Mouse (Mus musculus) myocyte (in vitro differentiated cells): ENCODE results near the gene Slf1. TPM values are rescaled to one million over a fixed set of nuclear protein-coding genes. Genes with fewer than 3 reads are reported as not detected.
"Not testable (repeated sequence)": the region's sequence is repeated elsewhere in the genome, so short reads cannot be mapped to it uniquely, and the experiment has no call there.

ENCODE experiments used
- H3K27me3 ChIP-seq: one replicate; pipeline ENCODE4 v1.6.1; 2011; ENCODE audit not compliant: control insufficient read depth, insufficient read depth, insufficient read length
- H3K36me3 ChIP-seq: one replicate; pipeline ENCODE4 v1.6.1; 2011; ENCODE audit not compliant: control insufficient read depth, insufficient read depth
- H3K4me2 ChIP-seq: one replicate; pipeline ENCODE4 v1.6.1; 2011; ENCODE audit warnings: low read depth, control low read depth
- H3K4me3 ChIP-seq: one replicate; pipeline ENCODE4 v1.5.1; 2011; ENCODE audit warnings: mild to moderate bottlenecking, control low read depth, moderate library complexity
- H3K79me2 ChIP-seq: one replicate; pipeline ENCODE4 v1.6.1; 2011; ENCODE audit not compliant: control insufficient read depth, insufficient read depth
- H3ac ChIP-seq: one replicate; pipeline ENCODE4 v1.6.1; 2011; ENCODE audit not compliant: control insufficient read depth, insufficient read length
- CEBPB ChIP-seq: IDR thresholded peaks from 2 replicates; pipeline ENCODE4 v1.6.1; 2011; ENCODE audit warnings: mild to moderate bottlenecking, moderate library complexity; ENCODE audit not compliant: poor library complexity, insufficient read depth, severe bottlenecking
- E2F4 ChIP-seq: IDR thresholded peaks from one replicate; pipeline ENCODE4 v1.6.1; 2011; ENCODE audit warnings: mild to moderate bottlenecking, control low read depth, moderate library complexity; ENCODE audit not compliant: insufficient read depth
- MAX ChIP-seq: IDR thresholded peaks from one replicate; pipeline ENCODE4 v1.6.1; 2011; ENCODE audit warnings: low read depth, mild to moderate bottlenecking, control low read depth
- MYOD1 ChIP-seq, 3 experiments: IDR thresholded peaks; one replicate each; pipeline ENCODE4 v1.6.1; 2011; ENCODE audit warnings: control low read depth in 2 of 3, low read depth in 2 of 3, mild to moderate bottlenecking in 2 of 3, moderate library complexity in 1 of 3; ENCODE audit not compliant: insufficient read length in 2 of 3, control insufficient read depth in 1 of 3
- MYOG ChIP-seq, 3 experiments: IDR thresholded peaks; one replicate each; pipeline ENCODE4 v1.6.1; 2011; ENCODE audit warnings: control low read depth in 2 of 3, low read depth in 2 of 3, mild to moderate bottlenecking in 2 of 3; ENCODE audit not compliant: insufficient read length in 2 of 3, control insufficient read depth in 1 of 3, insufficient read depth in 1 of 3
- POLR2A ChIP-seq: IDR thresholded peaks from one replicate; pipeline ENCODE4 v1.6.1; 2011; ENCODE audit warnings: low read depth, mild to moderate bottlenecking, control low read depth, moderate library complexity; ENCODE audit not compliant: insufficient read length
- POLR2AphosphoS2 ChIP-seq: IDR thresholded peaks from one replicate; pipeline ENCODE4 v1.6.1; 2011; ENCODE audit warnings: low read depth, control low read depth; ENCODE audit not compliant: insufficient read length
- REST ChIP-seq: IDR thresholded peaks from one replicate; pipeline ENCODE4 v1.6.1; 2011; ENCODE audit warnings: mild to moderate bottlenecking, control low read depth, moderate library complexity; ENCODE audit not compliant: insufficient read depth, insufficient read length
- SRF ChIP-seq: IDR thresholded peaks from one replicate; pipeline ENCODE4 v1.6.1; 2011; ENCODE audit warnings: low read depth; ENCODE audit not compliant: control insufficient read depth, insufficient read length
- TCF12 ChIP-seq: IDR thresholded peaks from one replicate; pipeline ENCODE4 v1.6.1; 2011; ENCODE audit warnings: mild to moderate bottlenecking, control low read depth; ENCODE audit not compliant: poor library complexity, insufficient read depth, severe bottlenecking
- TCF3 ChIP-seq: IDR thresholded peaks from one replicate; pipeline ENCODE4 v1.6.1; 2011; ENCODE audit warnings: low read depth, control low read depth; ENCODE audit not compliant: insufficient read length
- USF1 ChIP-seq: IDR thresholded peaks from one replicate; pipeline ENCODE4 v1.6.1; 2011; ENCODE audit warnings: low read depth, mild to moderate bottlenecking, control low read depth, moderate library complexity
- polyA plus RNA-seq: library from polyadenylated mRNA; unstranded; fragments of >200 nt; fragmentation: generic; extraction: Trizol; gene quantifications from one replicate; pipeline ENCODE4 v1.2.1, GENCODE M21; 2012; ENCODE audit warnings: missing spikeins

Slf1 gene
- polyA plus RNA-seq, 1 experiment = 3.2 TPM

DNA sequence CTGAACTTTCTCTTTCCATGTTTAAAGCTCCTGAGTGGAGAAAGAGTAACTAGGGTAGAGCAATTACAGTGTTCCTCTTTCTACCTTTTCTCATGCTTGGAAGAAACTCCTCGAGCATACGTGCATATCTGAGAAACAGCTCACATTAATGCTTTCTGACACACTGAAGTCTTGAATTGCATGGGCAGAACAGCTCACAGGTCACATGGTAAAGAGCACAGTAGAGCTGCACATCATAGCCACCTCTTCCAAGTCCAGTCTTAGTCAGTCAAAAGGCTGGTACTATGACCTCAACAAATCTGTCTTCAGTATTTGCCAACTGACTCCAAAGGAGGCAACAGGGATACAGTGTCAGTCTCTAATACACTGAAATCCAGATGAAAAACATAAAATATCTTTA lies 7.0 kb downstream of the Slf1 start:
- Histone ChIP-seq H3K4me3 (no peak overlapping the region), H3K79me2 (peaks cover 16% of the 10 kb centered on the region), H3ac (no peak overlapping the region), H3K36me3 (no peaks in the 10 kb centered on the region), H3K27me3 (no peaks in the 10 kb centered on the region), H3K4me2 (no peak overlapping the region)
- TF ChIP-seq POLR2AphosphoS2 (no peak), POLR2A (no peak), E2F4 (no peak), MYOD1 (IDR thresholded peaks at IDR 0.05; ENCODE audit: control insufficient read depth in 1 of 3, insufficient read length in 2 of 3, low read depth in 2 of 3) (no peak), TCF3 (no peak), CEBPB (no peak), MAX (no peak), USF1 (no peak), MYOG (IDR thresholded peaks at IDR 0.05; ENCODE audit: control insufficient read depth in 1 of 3, insufficient read depth in 1 of 3, insufficient read length in 2 of 3, low read depth in 2 of 3) (no peak), TCF12 (no peak), SRF (no peak), REST (no peak)

DNA sequence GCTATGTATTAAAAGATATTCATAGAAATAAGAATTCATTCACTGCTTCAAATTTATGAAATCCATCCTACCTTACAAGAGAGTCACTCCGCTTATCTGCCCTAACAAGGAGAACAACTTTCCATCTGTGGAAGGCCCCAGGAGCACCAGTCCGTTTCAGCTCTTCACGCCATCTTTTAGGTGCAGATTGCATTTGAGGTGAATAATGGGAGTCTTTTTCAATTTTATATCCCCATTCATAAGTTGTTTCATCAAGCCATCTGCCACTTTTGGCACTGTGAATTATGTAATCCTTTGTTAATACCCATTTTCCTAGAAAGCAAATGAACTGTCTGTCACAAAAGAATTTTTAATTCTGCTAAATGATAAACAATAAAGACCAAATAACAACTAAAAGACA lies 10.1 kb downstream of the Slf1 start:
- Histone ChIP-seq H3K4me3 (no peak overlapping the region), H3ac (no peak overlapping the region), H3K36me3 (no peaks in the 10 kb centered on the region), H3K27me3 (no peaks in the 10 kb centered on the region), H3K79me2 (peaks cover 6% of the 10 kb centered on the region), H3K4me2 (no peak overlapping the region)
- TF ChIP-seq POLR2A (no peak), SRF (no peak)

DNA sequence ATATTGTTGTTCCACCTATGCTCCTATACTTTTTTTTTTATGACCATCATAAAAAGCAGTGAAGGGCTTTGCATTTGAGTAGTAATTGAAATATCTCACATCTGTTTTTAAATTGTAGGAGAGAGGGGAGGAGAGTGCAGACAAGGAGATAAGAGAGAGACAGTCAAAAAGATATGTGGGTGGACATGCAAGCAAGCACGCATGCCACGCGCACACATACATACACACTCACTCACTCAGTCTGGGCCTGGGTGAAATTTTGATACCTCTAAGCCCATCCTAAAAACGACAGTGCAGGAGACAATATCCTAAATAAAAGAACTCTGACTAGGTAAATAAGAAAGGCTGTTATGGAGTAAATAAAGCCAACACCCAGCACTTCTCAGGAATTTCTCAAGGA lies 16.6 kb downstream of the Slf1 start:
- H3K27me3 ChIP-seq = no peaks in the 10 kb centered on the region
- H3K4me3 ChIP-seq = no peak overlapping the region
- no peak overlapping the region for H3K4me2 ChIP-seq
- H3ac ChIP-seq = no peak overlapping the region
- no peaks in the 10 kb centered on the region for H3K79me2 ChIP-seq
- no peaks in the 10 kb centered on the region for H3K36me3 ChIP-seq
- no peak for TF ChIP-seq SRF
- no peak for TF ChIP-seq CEBPB
- no peak for TF ChIP-seq E2F4
- TF ChIP-seq MYOG (IDR thresholded peaks at IDR 0.05; ENCODE audit: control insufficient read depth in 1 of 3, insufficient read depth in 1 of 3, insufficient read length in 2 of 3, low read depth in 2 of 3) = no peak
- no peak for TF ChIP-seq TCF12
- TF ChIP-seq MAX = no peak
- TF ChIP-seq USF1 = no peak
- no peak for TF ChIP-seq POLR2AphosphoS2
- no peak for TF ChIP-seq POLR2A
- no peak for TF ChIP-seq MYOD1 (IDR thresholded peaks at IDR 0.05; ENCODE audit: control insufficient read depth in 1 of 3, insufficient read length in 2 of 3, low read depth in 2 of 3)
- no peak for TF ChIP-seq REST
- TF ChIP-seq TCF3 = no peak

DNA sequence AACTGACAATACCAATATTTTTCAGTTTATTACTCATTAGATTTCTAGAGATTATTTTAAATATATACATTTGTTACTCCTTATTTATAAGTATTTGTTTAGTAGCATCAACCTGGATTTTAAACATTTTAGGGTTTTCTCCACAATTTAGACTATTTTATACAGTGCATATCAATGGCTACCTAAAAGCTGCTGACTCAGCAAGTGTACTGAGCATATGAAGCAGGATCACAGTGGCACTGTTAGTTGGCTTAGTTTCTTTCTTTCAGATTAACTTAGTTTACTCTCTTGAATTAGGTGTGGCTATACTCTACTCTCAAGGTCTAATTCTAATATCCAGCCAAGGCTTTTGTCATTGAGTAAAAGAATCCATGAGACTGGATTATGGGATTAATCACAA lies 27.5 kb downstream of the Slf1 start:
- Histone ChIP-seq H3K36me3 (peaks cover 9% of the 10 kb centered on the region), H3K79me2 (no peaks in the 10 kb centered on the region), H3K27me3 (no peaks in the 10 kb centered on the region), H3K4me2 (no peak overlapping the region), H3ac (no peak overlapping the region), H3K4me3 (no peak overlapping the region)
- TF ChIP-seq POLR2AphosphoS2 = no peak
- TF ChIP-seq USF1 = no peak
- no peak for TF ChIP-seq SRF
- TF ChIP-seq MYOG (IDR thresholded peaks at IDR 0.05; ENCODE audit: control insufficient read depth in 1 of 3, insufficient read depth in 1 of 3, insufficient read length in 2 of 3, low read depth in 2 of 3) = no peak
- TF ChIP-seq TCF3 = no peak
- no peak for TF ChIP-seq MYOD1 (IDR thresholded peaks at IDR 0.05; ENCODE audit: control insufficient read depth in 1 of 3, insufficient read length in 2 of 3, low read depth in 2 of 3)
- no peak for TF ChIP-seq REST
- TF ChIP-seq POLR2A = no peak
- no peak for TF ChIP-seq TCF12
- TF ChIP-seq E2F4 = no peak
- TF ChIP-seq MAX = no peak
- no peak for TF ChIP-seq CEBPB

DNA sequence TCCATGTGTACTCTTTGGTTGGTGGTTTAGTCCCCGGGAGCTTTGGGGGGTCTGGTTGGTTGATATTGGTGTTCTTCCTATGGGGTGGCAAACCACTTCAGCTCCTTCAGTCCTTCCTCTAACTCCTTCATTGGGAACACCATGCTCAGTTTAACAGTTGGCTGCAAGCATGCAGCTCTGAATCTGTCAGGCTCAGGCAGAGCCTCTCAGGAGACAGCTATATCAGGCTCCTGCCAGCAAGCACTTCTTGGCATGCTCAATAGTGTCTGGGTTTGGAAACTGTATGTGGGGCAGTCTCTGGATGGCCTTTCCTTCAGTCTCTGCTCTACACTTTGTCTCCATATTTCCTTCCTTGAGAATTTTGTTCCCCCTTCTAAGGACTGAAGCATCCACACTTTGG lies 42.4 kb downstream of the Slf1 start:
- H3K4me3 ChIP-seq, H3K36me3 ChIP-seq, H3ac ChIP-seq, H3K27me3 ChIP-seq, H3K79me2 ChIP-seq, H3K4me2 ChIP-seq: not testable (repeated sequence)
